Mouse (Mus musculus) hindbrain, embryonic 16.5 days (tissue): ENCODE results near the gene Cldn15. TPM values are rescaled to one million over a fixed set of nuclear protein-coding genes. Genes with fewer than 3 reads are reported as not detected.

ENCODE experiments used
- ATAC-seq: fragments of 200-750 bp; cut with Nextera tagmentation; 2 replicates; pipeline ENCODE4 v1.8.0; 2017; ENCODE audit warnings: moderate TSS enrichment, moderate library complexity
- H3K27ac ChIP-seq: fragments of 300-500 bp; sonication (generic); 2 replicates; pipeline ENCODE4 v1.5.1; 2014; ENCODE audit warnings: low read depth, mild to moderate bottlenecking, control low read depth, low read length, moderate library complexity
- H3K27me3 ChIP-seq: fragments of 300-500 bp; sonication (generic); replicated peaks from 2 replicates; pipeline ENCODE4 v1.6.1; 2014; ENCODE audit warnings: low read length; ENCODE audit not compliant: control insufficient read depth, insufficient read depth
- H3K36me3 ChIP-seq: fragments of 300-500 bp; sonication (generic); 2 replicates; pipeline ENCODE4 v1.6.1; 2014; ENCODE audit warnings: mild to moderate bottlenecking, low read length, moderate library complexity, mixed read lengths; ENCODE audit not compliant: control insufficient read depth, insufficient read depth
- H3K4me1 ChIP-seq: fragments of 300-500 bp; sonication (generic); 2 replicates; pipeline ENCODE4 v1.6.1; 2014; ENCODE audit warnings: low read depth, low read length; ENCODE audit not compliant: control insufficient read depth, insufficient read depth
- H3K4me2 ChIP-seq: fragments of 300-500 bp; sonication (generic); 2 replicates; pipeline ENCODE4 v1.6.1; 2014; ENCODE audit warnings: mild to moderate bottlenecking, low read length, control low read depth, moderate library complexity
- H3K4me3 ChIP-seq: fragments of 300-500 bp; sonication (generic); 2 replicates; pipeline ENCODE4 v1.5.1; 2014; ENCODE audit warnings: mild to moderate bottlenecking, low read length, control low read depth, moderate library complexity
- H3K9ac ChIP-seq: fragments of 300-500 bp; sonication (generic); 2 replicates; pipeline ENCODE4 v1.6.1; 2014; ENCODE audit warnings: low read depth, mild to moderate bottlenecking, control low read depth, low read length, moderate library complexity
- H3K9me3 ChIP-seq: fragments of 300-500 bp; sonication (generic); 2 replicates; pipeline ENCODE4 v1.6.1; 2014; ENCODE audit warnings: mild to moderate bottlenecking, low read length, moderate library complexity; ENCODE audit not compliant: control insufficient read depth
- WGBS: fragments of 180-500 bp; shearing (Covaris S2); extraction: QIAGEN DNeasy Blood & Tissue Kit; methylation state at CpG from one replicate; pipeline ENCODE4 v1.1.7; 2014; 5-methylcytosine and 5-hydroxymethylcytosine counted together
- polyA plus RNA-seq: library from polyadenylated mRNA; unstranded; fragments of >200 nt; fragmentation: Nextera tagmentation; extraction: Ambion mirVana; gene quantifications from 2 replicates; pipeline ENCODE4 v1.2.1, GENCODE M21; 2015

The Cldn15 gene
- polyA plus RNA-seq, 1 experiment from 2014 or later, result 0.16 TPM

- 95% methylated on average over 4 of the region's 4 CpGs for WGBS
- Histone ChIP-seq H3K4me1 (peaks cover 6% of the 10 kb centered on the region), H3K9ac (no peak overlapping the region), H3K27ac (no peak overlapping the region), H3K36me3 (peaks cover 19% of the 10 kb centered on the region), H3K4me3 (no peak overlapping the region), H3K27me3 (no peaks in the 10 kb centered on the region), H3K4me2 (no peak overlapping the region), H3K9me3 (no peaks in the 10 kb centered on the region)
- ATAC-seq, result no peak
Observed at GRCm38 (mm10) chr5:136966861-136967455, 542 bp downstream of the Cldn15 start.

DNA sequence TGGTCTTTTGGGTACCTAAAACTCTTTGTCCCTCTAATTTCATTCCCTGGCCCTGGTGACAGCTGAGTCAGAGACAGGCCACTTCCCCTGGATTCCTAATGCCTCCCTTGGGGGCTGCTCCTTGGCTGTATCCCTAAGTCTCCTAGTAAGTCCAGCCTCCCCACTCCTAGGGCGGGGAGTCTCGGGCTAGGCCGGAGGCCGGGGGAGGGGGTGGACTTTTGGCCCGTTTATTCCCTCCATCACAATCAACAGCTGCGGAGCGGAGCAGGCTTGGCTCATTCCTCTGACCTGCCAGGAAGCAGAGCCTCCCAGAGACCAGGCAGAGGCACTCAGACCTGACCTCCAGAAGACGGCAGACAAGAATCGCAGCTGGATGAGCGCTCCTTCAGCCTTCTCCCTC is 1.2 kb downstream of the Cldn15 start:
- Histone ChIP-seq H3K4me3 (no peak overlapping the region), H3K9ac (no peak overlapping the region), H3K36me3 (peaks cover 19% of the 10 kb centered on the region), H3K27me3 (no peaks in the 10 kb centered on the region), H3K9me3 (no peaks in the 10 kb centered on the region), H3K4me2 (no peak overlapping the region), H3K4me1 (peaks cover 6% of the 10 kb centered on the region), H3K27ac (no peak overlapping the region)
- WGBS, result 76% methylated on average over 10 of the region's 10 CpGs
- ATAC-seq, result no peak

- ATAC-seq, result no peak
- H3K4me3 ChIP-seq, result no peak overlapping the region
- H3K4me1 ChIP-seq, result no peaks in the 10 kb centered on the region
- H3K27ac ChIP-seq, result no peak overlapping the region
- H3K4me2 ChIP-seq, result no peak overlapping the region
- peaks cover 9% of the 10 kb centered on the region for H3K36me3 ChIP-seq
- H3K9ac ChIP-seq, result no peak overlapping the region
- WGBS, result 58% methylated on average over 1 of the region's 1 CpGs
- no peaks in the 10 kb centered on the region for H3K27me3 ChIP-seq
- H3K9me3 ChIP-seq, result no peaks in the 10 kb centered on the region
Observed at GRCm38 (mm10) chr5:136970703-136971102, 4.3 kb downstream of the Cldn15 start.

DNA sequence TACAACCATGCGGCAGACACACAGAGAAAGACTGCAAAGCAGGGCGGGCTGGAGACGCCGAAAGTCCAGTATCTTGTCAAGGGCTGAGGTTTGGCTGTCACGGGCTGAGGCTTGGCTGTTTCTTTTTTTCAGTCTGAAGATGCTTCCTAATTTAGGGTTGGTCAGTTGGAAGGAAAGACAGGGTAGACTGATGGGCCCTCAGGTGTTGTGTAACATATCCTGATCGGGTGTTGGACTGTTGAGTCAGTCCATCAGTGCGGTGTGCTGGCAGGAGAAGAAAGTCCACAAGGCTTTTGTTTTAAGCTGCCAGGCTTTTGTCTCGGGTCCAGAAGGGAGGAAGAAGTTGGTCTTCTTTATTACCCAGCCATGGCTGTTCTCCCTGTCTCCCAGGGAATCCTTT is 7.3 kb downstream of the Cldn15 start:
- H3K27me3 ChIP-seq, result no peaks in the 10 kb centered on the region
- H3K4me1 ChIP-seq, result no peaks in the 10 kb centered on the region
- H3K4me2 ChIP-seq, result no peak overlapping the region
- H3K9me3 ChIP-seq, result no peaks in the 10 kb centered on the region
- no peak overlapping the region for H3K9ac ChIP-seq
- no peaks in the 10 kb centered on the region for H3K36me3 ChIP-seq
- no peak overlapping the region for H3K4me3 ChIP-seq
- H3K27ac ChIP-seq, result no peak overlapping the region
- no peak for ATAC-seq
- 80% methylated on average over 8 of the region's 8 CpGs for WGBS

DNA sequence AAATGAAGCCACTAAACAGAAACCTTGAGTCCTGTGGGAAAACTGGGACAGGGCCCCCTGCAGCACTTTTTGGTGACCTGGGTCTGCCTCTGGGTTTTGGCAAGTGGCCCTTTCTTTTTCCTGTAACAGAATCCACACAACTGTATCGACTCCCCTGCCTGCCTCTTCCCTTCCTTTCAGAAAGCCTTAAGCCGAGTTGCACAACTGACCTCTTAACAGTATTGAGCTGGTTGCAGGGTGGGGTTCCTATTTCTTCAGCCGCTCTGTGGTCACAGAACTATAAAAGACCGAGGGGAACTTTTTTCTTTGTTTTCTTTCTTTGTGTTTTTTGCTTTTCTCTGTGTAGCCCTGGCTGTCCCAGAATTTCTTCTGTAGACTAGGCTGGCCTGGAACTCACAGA is 11.4 kb downstream of the Cldn15 start:
- H3K27ac ChIP-seq, result no peak overlapping the region
- no peaks in the 10 kb centered on the region for H3K4me1 ChIP-seq
- H3K36me3 ChIP-seq, result peaks cover 16% of the 10 kb centered on the region
- H3K4me2 ChIP-seq, result no peak overlapping the region
- no peak overlapping the region for H3K9ac ChIP-seq
- WGBS, result 82% methylated on average over 4 of the region's 4 CpGs
- H3K9me3 ChIP-seq, result no peaks in the 10 kb centered on the region
- H3K4me3 ChIP-seq, result no peak overlapping the region
- no peak for ATAC-seq
- H3K27me3 ChIP-seq, result no peaks in the 10 kb centered on the region

- Histone ChIP-seq H3K27me3 (no peaks in the 10 kb centered on the region), H3K4me3 (no peak overlapping the region), H3K4me2 (no peak overlapping the region), H3K36me3 (peaks cover 16% of the 10 kb centered on the region), H3K9me3 (no peaks in the 10 kb centered on the region), H3K27ac (no peak overlapping the region), H3K9ac (no peak overlapping the region), H3K4me1 (no peaks in the 10 kb centered on the region)
- WGBS, result 88% methylated on average over 2 of the region's 2 CpGs
- no peak for ATAC-seq
Observed at GRCm38 (mm10) chr5:136979762-136980161, 13.3 kb downstream of the Cldn15 start.

- Histone ChIP-seq H3K9me3 (no peaks in the 10 kb centered on the region), H3K36me3 (peaks cover 16% of the 10 kb centered on the region), H3K27me3 (no peaks in the 10 kb centered on the region), H3K27ac (no peak overlapping the region), H3K9ac (no peak overlapping the region), H3K4me2 (no peak overlapping the region), H3K4me3 (no peak overlapping the region), H3K4me1 (peaks cover 5% of the 10 kb centered on the region)
- no peak for ATAC-seq
- WGBS, result 84% methylated on average over 8 of the region's 8 CpGs
Observed at GRCm38 (mm10) chr5:136980974-136981373, 14.6 kb downstream of the Cldn15 start.

DNA sequence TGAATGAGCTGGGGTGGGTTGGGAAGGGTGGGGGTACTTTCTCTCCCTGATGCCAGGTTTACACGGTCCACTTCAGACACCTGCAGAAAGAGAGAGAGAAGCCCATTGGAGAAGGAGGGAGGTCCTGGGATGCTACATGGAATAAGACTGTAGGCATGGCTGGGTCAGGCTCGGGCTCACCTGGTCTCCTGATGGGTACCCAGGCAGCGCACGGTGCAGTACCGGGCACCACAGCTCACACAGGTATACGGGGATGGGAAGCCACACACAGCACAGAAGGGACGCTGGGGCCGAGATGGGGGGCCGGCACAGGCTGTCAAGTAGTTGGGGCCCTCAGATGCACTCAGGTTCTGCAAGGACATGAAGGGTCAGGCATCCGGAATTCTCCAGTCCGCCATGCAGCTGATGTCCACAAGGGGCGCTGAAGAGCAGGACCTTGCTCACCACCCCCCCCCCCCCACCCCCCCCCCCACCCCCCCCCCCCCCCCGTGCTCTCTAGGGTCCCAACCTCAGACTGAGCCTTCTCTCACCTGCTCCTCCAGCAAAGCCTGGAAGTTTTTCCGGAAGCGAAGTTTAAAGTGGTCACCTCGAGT is 16.0 kb downstream of the Cldn15 start:
- Histone ChIP-seq H3K4me2 (no peak overlapping the region), H3K9ac (no peak overlapping the region)

DNA sequence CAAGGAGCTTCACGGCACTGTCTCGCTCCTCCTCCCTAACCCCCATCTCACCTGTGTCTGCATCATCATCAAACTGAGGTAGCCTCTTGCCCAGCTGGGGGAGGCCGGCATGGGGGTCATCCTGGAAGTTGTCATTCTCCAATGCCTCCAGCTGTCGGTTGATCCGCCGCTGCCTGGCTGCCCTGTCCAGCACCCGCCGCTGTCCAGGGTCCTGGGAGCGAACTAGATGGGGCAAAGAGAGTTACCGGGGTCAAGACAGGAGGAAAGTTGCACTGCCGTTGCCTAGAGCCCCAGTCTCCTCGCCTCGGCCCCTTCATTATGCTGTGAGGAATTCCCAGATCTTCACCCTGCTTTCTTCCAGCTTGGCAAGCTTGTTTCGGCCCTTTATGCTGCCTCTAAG is 18.4 kb downstream of the Cldn15 start:
- no peak overlapping the region for H3K27ac ChIP-seq
- no peak overlapping the region for H3K4me3 ChIP-seq
- peaks cover 21% of the 10 kb centered on the region for H3K36me3 ChIP-seq
- WGBS, result 65% methylated on average over 14 of the region's 14 CpGs
- no peak overlapping the region for H3K4me2 ChIP-seq
- H3K27me3 ChIP-seq, result no peaks in the 10 kb centered on the region
- no peak overlapping the region for H3K9ac ChIP-seq
- H3K4me1 ChIP-seq, result peaks cover 15% of the 10 kb centered on the region
- no peaks in the 10 kb centered on the region for H3K9me3 ChIP-seq
- no peak for ATAC-seq

More for the DNA sequence above, 16.0 kb downstream of the Cldn15 start:
- H3K27me3 ChIP-seq, result no peaks in the 10 kb centered on the region
- peaks cover 16% of the 10 kb centered on the region for H3K36me3 ChIP-seq
- no peak overlapping the region for H3K4me3 ChIP-seq
- peaks cover 8% of the 10 kb centered on the region for H3K4me1 ChIP-seq
- ATAC-seq, result no peak
- H3K9me3 ChIP-seq, result no peaks in the 10 kb centered on the region
- WGBS, result 46% methylated on average over 14 of the region's 16 CpGs
- no peak overlapping the region for H3K27ac ChIP-seq
